In the genomic region with DNA sequence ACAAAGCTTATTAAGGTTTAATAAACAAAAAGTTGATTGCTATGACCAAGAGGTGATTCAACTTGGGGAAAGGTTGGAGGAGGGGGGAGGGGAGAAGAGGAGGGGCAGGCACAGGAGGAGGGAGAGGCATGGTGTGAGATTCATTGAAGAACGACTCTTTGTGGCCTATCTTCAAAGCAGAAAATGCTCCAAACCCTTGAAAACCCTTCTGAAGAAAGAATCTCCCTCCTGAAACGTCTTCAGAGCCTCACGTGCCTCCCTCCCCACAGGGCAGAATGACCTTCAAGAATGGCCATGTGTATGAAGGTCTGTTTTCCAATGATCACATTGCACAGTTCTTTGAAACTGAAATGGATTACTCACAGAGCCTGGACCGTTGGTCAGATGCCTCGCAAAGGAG, we compare ENCODE assay signal across 25 mouse cellular contexts. TPM values are rescaled to one million over a fixed set of nuclear protein-coding genes. Genes with fewer than 3 reads are reported as not detected.
DNase-seq lines count a peak whose midpoint lies in the region; ATAC-seq and TF ChIP-seq lines count a peak whose summit lies in the region.
"Had no signal": no experiment of that assay in that cellular context is flagged by ENCODE, and none has a peak within 500 bp of the region (broad histone marks: within the 10 kb centered on the region; RNA-seq: fewer than 3 reads in every experiment).

No protein-coding gene starts in this region.

- no peak for TF ChIP-seq RAD21 in CH12.LX (IDR thresholded peaks at IDR 0.05; ENCODE audit: low read depth, low read length)

- in situ Hi-C loops in CH12.LX (cut with MboI; ENCODE audit: low pct_ligation_motif_present, low pct_unique_long_range_greater_than_20kb, low sequenced_read_pairs), result no loop called here

- TF ChIP-seq CTCF in CH12.LX (conservative IDR thresholded peaks at IDR 0.05 in 1 of 2, IDR thresholded peaks at IDR 0.05 in 1 of 2; ENCODE audit: low read depth in 2 of 2, low read length in 2 of 2), result no peak

- H3K4me3 ChIP-seq in heart, embryonic 11.5 days (ENCODE audit: low read depth, low read length), result no peak overlapping the region
- H3K4me3 ChIP-seq in CH12.LX (replicated peaks in 1 of 3; ENCODE audit: low read depth in 2 of 3, low read length in 2 of 3, poor library complexity in 1 of 3), result no peak overlapping the region
- H3K4me3 ChIP-seq: embryonic facial prominence, embryonic 13.5 days; embryonic facial prominence, embryonic 15.5 days; erythroblast, embryonic 14.5 days; forebrain, embryonic 10.5 days; forebrain, embryonic 12.5 days had no signal

- H3K36me3 ChIP-seq in heart, embryonic 11.5 days (ENCODE audit: control insufficient read depth, insufficient read depth, low read length), result no peaks in the 10 kb centered on the region
- no peaks in the 10 kb centered on the region for H3K36me3 ChIP-seq in CH12.LX (replicated peaks in 1 of 2; ENCODE audit: control insufficient read depth in 1 of 2, insufficient read depth in 1 of 2, low read length in 1 of 2)
- H3K36me3 ChIP-seq: embryonic facial prominence, embryonic 13.5 days; embryonic facial prominence, embryonic 15.5 days; forebrain, embryonic 10.5 days; forebrain, embryonic 12.5 days had no signal

- DNase-seq in adrenal gland, adult (ENCODE audit: inconsistent age in 2 of 2, low spot score in 1 of 2), result peak; percentile 19 to 73
- DNase-seq in adrenal gland, postnatal 25 days, result no peak
- peak; percentile 40 for DNase-seq in adrenal gland, postnatal 14 days
- no peak for DNase-seq in adrenal gland, adult 8-10 months
- DNase-seq in heart, adult 11 months, result peak; percentile 28
- DNase-seq in CH12.LX (ENCODE audit: extremely low read depth), result no peak
- DNase-seq: B cell, adult 2 months; cerebellum, adult 11 months; cerebellum, adult 18-20 months; cerebellum, adult 8-10 months; cerebellum, adult 9-11 months; cerebellum, postnatal 14 days; cerebellum, postnatal 36 days; embryo, embryonic 11 days had no signal

- no peaks in the 10 kb centered on the region for H3K9me3 ChIP-seq in heart, embryonic 11.5 days (replicated peaks; ENCODE audit: control insufficient read depth, low read length)
- no peaks in the 10 kb centered on the region for H3K9me3 ChIP-seq in CH12.LX (replicated peaks; ENCODE audit: low read length)
- H3K9me3 ChIP-seq: embryonic facial prominence, embryonic 13.5 days; embryonic facial prominence, embryonic 15.5 days; forebrain, embryonic 12.5 days had no signal

- H3K27ac ChIP-seq in heart, embryonic 11.5 days (ENCODE audit: low read depth, low read length), result no peak overlapping the region
- H3K27ac ChIP-seq in CH12.LX (ENCODE audit: insufficient read depth, low read depth), result no peak overlapping the region
- H3K27ac ChIP-seq: embryonic facial prominence, embryonic 13.5 days; embryonic facial prominence, embryonic 15.5 days; forebrain, embryonic 10.5 days; forebrain, embryonic 12.5 days had no signal

- 40% methylated on average over 5 of the region's 5 CpGs for WGBS in heart, embryonic 11.5 days (ENCODE audit: insufficient replicate concordance)

- no peak for TF ChIP-seq POLR2A in CH12.LX (IDR thresholded peaks at IDR 0.05; ENCODE audit: low read depth, low read length)

- H3K9ac ChIP-seq in heart, embryonic 11.5 days (ENCODE audit: low read depth, low read length), result no peak overlapping the region
- H3K9ac ChIP-seq in CH12.LX (ENCODE audit: insufficient read depth, low read depth), result no peak overlapping the region
- H3K9ac ChIP-seq: embryonic facial prominence, embryonic 13.5 days; embryonic facial prominence, embryonic 15.5 days; forebrain, embryonic 12.5 days had no signal

- H3K27me3 ChIP-seq in heart, embryonic 11.5 days (ENCODE audit: control insufficient read depth, insufficient read depth, low read length), result no peaks in the 10 kb centered on the region
- no peaks in the 10 kb centered on the region for H3K27me3 ChIP-seq in CH12.LX (replicated peaks)
- H3K27me3 ChIP-seq: embryonic facial prominence, embryonic 13.5 days; embryonic facial prominence, embryonic 15.5 days; forebrain, embryonic 12.5 days had no signal

- H3K79me2 ChIP-seq in CH12.LX (replicated peaks; ENCODE audit: control insufficient read depth, extremely low read depth, insufficient read depth, poor library complexity, severe bottlenecking), result no peaks in the 10 kb centered on the region

- H3K4me1 ChIP-seq in heart, embryonic 11.5 days (ENCODE audit: control insufficient read depth, insufficient read depth, low read length), result no peaks in the 10 kb centered on the region
- H3K4me1 ChIP-seq in CH12.LX (ENCODE audit: control insufficient read depth in 1 of 2, insufficient read depth in 2 of 2), result no peaks in the 10 kb centered on the region
- H3K4me1 ChIP-seq: embryonic facial prominence, embryonic 13.5 days; embryonic facial prominence, embryonic 15.5 days; forebrain, embryonic 10.5 days; forebrain, embryonic 12.5 days had no signal

- no peak for TF ChIP-seq EP300 in CH12.LX (IDR thresholded peaks at IDR 0.05; ENCODE audit: low read length)

- dilution Hi-C loops in CH12.LX (cut with MboI; ENCODE audit: extremely low pct_ligation_motif_present, extremely low pct_unique_long_range_greater_than_20kb, low sequenced_read_pairs), result no loop called here

- H3K4me2 ChIP-seq in heart, embryonic 11.5 days, result no peak overlapping the region
- H3K4me2 ChIP-seq in CH12.LX (ENCODE audit: insufficient read depth, low read depth, poor library complexity, severe bottlenecking), result no peak overlapping the region
- H3K4me2 ChIP-seq: embryonic facial prominence, embryonic 13.5 days; embryonic facial prominence, embryonic 15.5 days; forebrain, embryonic 12.5 days had no signal

- ATAC-seq in heart, embryonic 11.5 days (replicated peaks; ENCODE audit: insufficient number of reproducible peaks, low FRiP score, low TSS enrichment), result no peak
- ATAC-seq: CD4-positive, CD25-positive, alpha-beta regulatory T cell, adult 4 months; forebrain, embryonic 14.5 days; forebrain, embryonic 16.5 days had no signal

TF ChIP-seq in CH12.LX, 34 proteins besides CTCF, POLR2A, EP300 and RAD21:
- no peak for TF ChIP-seq ZNF384 (IDR thresholded peaks at IDR 0.05; ENCODE audit: low read depth, low read length)
- no peak for TF ChIP-seq MAFK (IDR thresholded peaks at IDR 0.05; ENCODE audit: insufficient replicate concordance, low read length)
- no peak for TF ChIP-seq GABPA (IDR thresholded peaks at IDR 0.05; ENCODE audit: insufficient replicate concordance, low read depth, low read length)
- no peak for TF ChIP-seq CHD2 (IDR thresholded peaks at IDR 0.05; ENCODE audit: low read length)
- 0 out of 2 replicates have a peak, but pooled peaks have one; percentile 8 for TF ChIP-seq BHLHE40 (IDR thresholded peaks at IDR 0.05; ENCODE audit: low read depth, low read length)

RNA-seq across cellular contexts. Expression of a gene that starts 17.2 kb away (rescaled TPM):
- 3.8 and 4.9 TPM in 2 replicates for total RNA-seq in adrenal gland, postnatal 25 days (2021)
- 1.3 and 1.7 TPM in 2 replicates for total RNA-seq in adrenal gland, postnatal 14 days (2021)
- total RNA-seq in adrenal gland, adult 8-10 months (2022), result 10 to 100 TPM in 1 of 4 experiments, 1 to 10 TPM in 3; 3.2 to 20.5 (median 6.1) TPM
- polyA plus RNA-seq in heart, embryonic 11.5 days (2014; fragmentation: Nextera tagmentation; extraction: Ambion mirVana), result 0.43 and 1.5 TPM in 2 replicates
- total RNA-seq in CH12.LX (2012; rRNA removed) (0.25 and 0.30 TPM in 2 replicates), CH12.LX (2014; rRNA removed) (0.28 TPM in 1 of 2 replicates, not detected in the other)
- polyA plus RNA-seq in CH12.LX (2012; ENCODE audit: insufficient read length, low read depth), result 0.31 and 0.34 TPM in 2 replicates
- total RNA-seq: common myeloid progenitor, adult 5-6 weeks had no signal

RNA-seq across cellular contexts. Expression of a gene that starts 22.0 kb away (rescaled TPM):
- 1.8 TPM in 1 of 2 replicates, not detected in the other for total RNA-seq in adrenal gland, postnatal 25 days (2021)
- total RNA-seq in adrenal gland, postnatal 14 days (2021), result not detected in 2 replicates
- total RNA-seq in adrenal gland, adult 8-10 months (2022), result under 1 TPM in 2 of 4 experiments, not detected in 2; 0.94 to 0.95 TPM
- 0.62 and 0.82 TPM in 2 replicates for polyA plus RNA-seq in heart, embryonic 11.5 days (2014; fragmentation: Nextera tagmentation; extraction: Ambion mirVana)
- total RNA-seq in CH12.LX (2012; rRNA removed) (1.0 TPM in 1 of 2 replicates, not detected in the other), CH12.LX (2014; rRNA removed) (0.59 TPM in 1 of 2 replicates, not detected in the other)
- 1.3 and 1.4 TPM in 2 replicates for polyA plus RNA-seq in CH12.LX (2012; ENCODE audit: insufficient read length, low read depth)
- total RNA-seq: adrenal gland, adult 18-20 months; common myeloid progenitor, adult 5-6 weeks had no signal
- polyA plus RNA-seq: erythroblast, embryonic 14.5 days had no signal

RNA-seq across cellular contexts. Expression of a gene that starts 40.3 kb away (rescaled TPM):
- 9.4 and 11.0 TPM in 2 replicates for total RNA-seq in adrenal gland, postnatal 25 days (2021)
- total RNA-seq in adrenal gland, postnatal 14 days (2021), result 8.7 and 8.9 TPM in 2 replicates
- total RNA-seq in adrenal gland, adult 8-10 months (2022), result 10 to 100 TPM in 3 of 4 experiments, 1 to 10 TPM in 1; 8.4 to 19.3 (median 12.6) TPM
- polyA plus RNA-seq in heart, embryonic 11.5 days (2014; fragmentation: Nextera tagmentation; extraction: Ambion mirVana), result 27.4 and 27.8 TPM in 2 replicates
- total RNA-seq in CH12.LX (2012; rRNA removed) (22.2 and 25.9 TPM in 2 replicates), CH12.LX (2014; rRNA removed) (29.6 and 31.8 TPM in 2 replicates)
- polyA plus RNA-seq in CH12.LX (2012; ENCODE audit: insufficient read length, low read depth), result 25.6 and 29.9 TPM in 2 replicates

RNA-seq across cellular contexts. Expression of a gene that starts 40.4 kb away (rescaled TPM):
- 38.3 and 44.5 TPM in 2 replicates for total RNA-seq in adrenal gland, postnatal 25 days (2021)
- 33.5 and 41.5 TPM in 2 replicates for total RNA-seq in adrenal gland, postnatal 14 days (2021)
- total RNA-seq in adrenal gland, adult 8-10 months (2022), result 10 to 100 TPM; 32.7 to 36.5 (median 34.7) TPM
- 89.5 and 95.5 TPM in 2 replicates for polyA plus RNA-seq in heart, embryonic 11.5 days (2014; fragmentation: Nextera tagmentation; extraction: Ambion mirVana)
- total RNA-seq in CH12.LX (2012; rRNA removed) (110 and 131 TPM in 2 replicates), CH12.LX (2014; rRNA removed) (98.5 and 111 TPM in 2 replicates)
- polyA plus RNA-seq in CH12.LX (2012; ENCODE audit: insufficient read length, low read depth), result 144 and 154 TPM in 2 replicates

RNA-seq across cellular contexts. Expression of a gene that starts 52.5 kb away (rescaled TPM):
- 0.21 TPM in 1 of 2 replicates, not detected in the other for total RNA-seq in adrenal gland, postnatal 25 days (2021)
- not detected in 2 replicates for total RNA-seq in adrenal gland, postnatal 14 days (2021)
- total RNA-seq in adrenal gland, adult 8-10 months (2022), result under 1 TPM in 1 of 4 experiments, not detected in 3; 0.46 TPM
- 0.21 and 0.47 TPM in 2 replicates for polyA plus RNA-seq in heart, embryonic 11.5 days (2014; fragmentation: Nextera tagmentation; extraction: Ambion mirVana)
- 0.08 and 0.13 TPM in 2 replicates for total RNA-seq in CH12.LX (2012; rRNA removed)
- total RNA-seq in CH12.LX (2014; rRNA removed), result not detected in 2 replicates
- 0.50 and 0.89 TPM in 2 replicates for polyA plus RNA-seq in CH12.LX (2012; ENCODE audit: insufficient read length, low read depth)
- total RNA-seq: adrenal gland, adult 18-20 months; common myeloid progenitor, adult 5-6 weeks had no signal
- polyA plus RNA-seq: erythroblast, embryonic 14.5 days had no signal

Comparison
In these comparisons a context has a peak if more than half of its experiments do, and no peak if none do; other contexts are left out.
1. DNase-seq: peak in adrenal gland, adult (2 of 2), adrenal gland, postnatal 14 days (single experiment) and heart, adult 11 months (single experiment); none in adrenal gland, postnatal 25 days (single experiment), adrenal gland, adult 8-10 months (single experiment) and CH12.LX (single experiment).